Mouse (Mus musculus) heart, embryonic 16.5 days (tissue): ENCODE results near the gene Glis3. TPM values are rescaled to one million over a fixed set of nuclear protein-coding genes. Genes with fewer than 3 reads are reported as not detected.

Source experiments
- ATAC-seq: fragments of 200-750 bp; cut with Nextera tagmentation; replicated peaks from 2 replicates; pipeline ENCODE4 v1.8.0; 2017; ENCODE audit warnings: moderate number of reproducible peaks; ENCODE audit not compliant: insufficient read depth, low FRiP score; ENCODE audit errors: extremely low read depth
- H3K27ac ChIP-seq: fragments of 300-500 bp; sonication (generic); 2 replicates; pipeline ENCODE4 v1.5.1; 2014; ENCODE audit warnings: mild to moderate bottlenecking, low read length, control low read depth, moderate library complexity
- H3K27me3 ChIP-seq: fragments of 300-500 bp; sonication (generic); 2 replicates; pipeline ENCODE4 v1.6.1; 2014; ENCODE audit warnings: low read length, mixed read lengths; ENCODE audit not compliant: control insufficient read depth, insufficient read depth
- H3K36me3 ChIP-seq: fragments of 300-500 bp; sonication (generic); 2 replicates; pipeline ENCODE4 v1.6.1; 2014; ENCODE audit not compliant: control insufficient read depth, insufficient read depth
- H3K4me1 ChIP-seq: fragments of 300-500 bp; sonication (generic); 2 replicates; pipeline ENCODE4 v1.6.1; 2014; ENCODE audit warnings: low read length, mixed read lengths; ENCODE audit not compliant: control insufficient read depth, insufficient read depth
- H3K4me2 ChIP-seq: fragments of 300-500 bp; sonication (generic); 2 replicates; pipeline ENCODE4 v1.6.1; 2014; ENCODE audit warnings: low read depth, mild to moderate bottlenecking, control low read depth, low read length
- H3K4me3 ChIP-seq: fragments of 300-500 bp; sonication (generic); 2 replicates; pipeline ENCODE4 v1.5.1; 2014; ENCODE audit warnings: mild to moderate bottlenecking, control low read depth, low read length
- H3K9ac ChIP-seq: fragments of 300-500 bp; sonication (generic); 2 replicates; pipeline ENCODE4 v1.6.1; 2014; ENCODE audit warnings: low read length, control low read depth
- H3K9me3 ChIP-seq: fragments of 300-500 bp; sonication (generic); replicated peaks from 2 replicates; pipeline ENCODE4 v1.6.1; 2016; ENCODE audit warnings: low read length; ENCODE audit not compliant: control insufficient read depth
- WGBS: fragments of 180-500 bp; shearing (Covaris S2); extraction: QIAGEN DNeasy Blood & Tissue Kit; methylation state at CpG from one replicate; pipeline ENCODE4 v1.1.7; 2014; 5-methylcytosine and 5-hydroxymethylcytosine counted together
- polyA plus RNA-seq: library from polyadenylated mRNA; unstranded; fragments of >200 nt; fragmentation: Nextera tagmentation; extraction: Ambion mirVana; gene quantifications from 2 replicates; pipeline ENCODE4 v1.2.1, GENCODE M21; 2015

The Glis3 gene
- polyA plus RNA-seq: 1.3 and 1.7 TPM in 2 replicates

- peak within 1 kb of the TSS; percentile 100 for H3K4me2 ChIP-seq
- H3K27me3 ChIP-seq: peaks cover 13% of the 10 kb centered on the region
- H3K9ac ChIP-seq: peak within 1 kb of the TSS; percentile 71
- H3K4me3 ChIP-seq: peak within 1 kb of the TSS; percentile 74
- H3K36me3 ChIP-seq: no peaks in the 10 kb centered on the region
- H3K9me3 ChIP-seq: no peaks in the 10 kb centered on the region
- peaks cover 9% of the 10 kb centered on the region for H3K4me1 ChIP-seq
- no peak within 1 kb of the TSS for H3K27ac ChIP-seq
- peak; percentile 90 for ATAC-seq
- under 1% methylated on average over 60 of the region's 66 CpGs for WGBS
Observed at GRCm38 (mm10) chr19:28679776-28680391, at the start of gene Glis3. TSS of gene Glis3 (minus strand) at chr19:28680077.

- H3K27me3 ChIP-seq: no peaks in the 10 kb centered on the region; the same call in 1 of the 2 replicates
- no peaks in the 10 kb centered on the region for H3K4me1 ChIP-seq
- H3K27ac ChIP-seq: no peak overlapping the region
- H3K4me2 ChIP-seq: no peak overlapping the region
- no peak for ATAC-seq
- H3K9me3 ChIP-seq: no peaks in the 10 kb centered on the region
- WGBS: 55% methylated on average over 18 of the region's 18 CpGs
- H3K36me3 ChIP-seq: no peaks in the 10 kb centered on the region
- no peak overlapping the region for H3K9ac ChIP-seq
- no peak overlapping the region for H3K4me3 ChIP-seq
Observed at GRCm38 (mm10) chr19:28726161-28726880, 46.4 kb upstream of the Glis3 start.

GRCm38 (mm10) chr19:28724641-28725040 is 44.8 kb upstream of the Glis3 start:
- WGBS: 75% methylated on average over 7 of the region's 7 CpGs
- Histone ChIP-seq H3K4me2 (no peak overlapping the region), H3K9me3 (no peaks in the 10 kb centered on the region), H3K4me3 (no peak overlapping the region), H3K9ac (no peak overlapping the region), H3K27me3 (no peaks in the 10 kb centered on the region; the same call in 1 of the 2 replicates), H3K27ac (no peak overlapping the region), H3K36me3 (no peaks in the 10 kb centered on the region), H3K4me1 (no peaks in the 10 kb centered on the region)
- ATAC-seq: no peak

- H3K27me3 ChIP-seq: no peaks in the 10 kb centered on the region; the same call in 1 of the 2 replicates
- no peak overlapping the region for H3K9ac ChIP-seq
- no peaks in the 10 kb centered on the region for H3K36me3 ChIP-seq
- H3K4me3 ChIP-seq: no peak overlapping the region
- WGBS: 76% methylated on average over 4 of the region's 4 CpGs
- ATAC-seq: no peak
- H3K4me2 ChIP-seq: no peak overlapping the region
- H3K27ac ChIP-seq: no peak overlapping the region
- H3K9me3 ChIP-seq: no peaks in the 10 kb centered on the region
- H3K4me1 ChIP-seq: no peaks in the 10 kb centered on the region
Observed at GRCm38 (mm10) chr19:28722626-28723025, 42.7 kb upstream of the Glis3 start.

GRCm38 (mm10) chr19:28721834-28722233 is 42.0 kb upstream of the Glis3 start:
- H3K4me2 ChIP-seq: no peak overlapping the region
- H3K4me1 ChIP-seq: no peaks in the 10 kb centered on the region
- no peaks in the 10 kb centered on the region for H3K36me3 ChIP-seq
- WGBS: 81% methylated on average over 10 of the region's 10 CpGs
- H3K4me3 ChIP-seq: no peak overlapping the region
- no peaks in the 10 kb centered on the region for H3K27me3 ChIP-seq
- no peak for ATAC-seq
- H3K9ac ChIP-seq: no peak overlapping the region
- H3K27ac ChIP-seq: no peak overlapping the region
- no peaks in the 10 kb centered on the region for H3K9me3 ChIP-seq

GRCm38 (mm10) chr19:28720016-28720415 is 40.1 kb upstream of the Glis3 start:
- Histone ChIP-seq H3K36me3 (no peaks in the 10 kb centered on the region), H3K4me1 (no peaks in the 10 kb centered on the region), H3K9me3 (no peaks in the 10 kb centered on the region), H3K27me3 (no peaks in the 10 kb centered on the region), H3K4me2 (no peak overlapping the region), H3K27ac (no peak overlapping the region), H3K9ac (no peak overlapping the region), H3K4me3 (no peak overlapping the region)
- ATAC-seq: no peak

GRCm38 (mm10) chr19:28714674-28715073 is 34.8 kb upstream of the Glis3 start:
- Histone ChIP-seq H3K4me1 (no peaks in the 10 kb centered on the region), H3K9me3 (0 out of 2 replicates have a peak, but pooled peaks cover 2% of the 10 kb centered on the region), H3K4me2 (no peak overlapping the region), H3K27me3 (no peaks in the 10 kb centered on the region), H3K27ac (no peak overlapping the region), H3K36me3 (no peaks in the 10 kb centered on the region), H3K4me3 (no peak overlapping the region), H3K9ac (no peak overlapping the region)
- ATAC-seq: no peak
- WGBS: 72% methylated on average over 4 of the region's 4 CpGs

GRCm38 (mm10) chr19:28697718-28698117 is 17.8 kb upstream of the Glis3 start:
- no peak overlapping the region for H3K9ac ChIP-seq
- H3K4me3 ChIP-seq: no peak overlapping the region
- no peaks in the 10 kb centered on the region for H3K4me1 ChIP-seq
- ATAC-seq: no peak
- WGBS: 59% methylated on average over 3 of the region's 3 CpGs
- no peak overlapping the region for H3K27ac ChIP-seq
- H3K36me3 ChIP-seq: no peaks in the 10 kb centered on the region
- H3K4me2 ChIP-seq: no peak overlapping the region
- no peaks in the 10 kb centered on the region for H3K9me3 ChIP-seq
- H3K27me3 ChIP-seq: no peaks in the 10 kb centered on the region

GRCm38 (mm10) chr19:28686398-28686797 is 6.5 kb upstream of the Glis3 start:
- no peaks in the 10 kb centered on the region for H3K9me3 ChIP-seq
- no peaks in the 10 kb centered on the region for H3K4me1 ChIP-seq
- no peak overlapping the region for H3K9ac ChIP-seq
- H3K4me3 ChIP-seq: no peak overlapping the region
- ATAC-seq: no peak
- H3K27me3 ChIP-seq: peaks cover 7% of the 10 kb centered on the region
- H3K27ac ChIP-seq: no peak overlapping the region
- 66% methylated on average over 4 of the region's 4 CpGs for WGBS
- no peak overlapping the region for H3K4me2 ChIP-seq
- no peaks in the 10 kb centered on the region for H3K36me3 ChIP-seq
